Mouse (Mus musculus): ENCODE measurements around the gene Map4k5. TPM values are rescaled to one million over a fixed set of nuclear protein-coding genes. Genes with fewer than 3 reads are reported as not detected.
A peak's percentile ranks its signal among the peaks of the same experiment; 100 is the strongest.

Map4k5 gene
- total RNA-seq, 2 experiments from 2014 or later = 22.9 to 25.9 TPM

DNA sequence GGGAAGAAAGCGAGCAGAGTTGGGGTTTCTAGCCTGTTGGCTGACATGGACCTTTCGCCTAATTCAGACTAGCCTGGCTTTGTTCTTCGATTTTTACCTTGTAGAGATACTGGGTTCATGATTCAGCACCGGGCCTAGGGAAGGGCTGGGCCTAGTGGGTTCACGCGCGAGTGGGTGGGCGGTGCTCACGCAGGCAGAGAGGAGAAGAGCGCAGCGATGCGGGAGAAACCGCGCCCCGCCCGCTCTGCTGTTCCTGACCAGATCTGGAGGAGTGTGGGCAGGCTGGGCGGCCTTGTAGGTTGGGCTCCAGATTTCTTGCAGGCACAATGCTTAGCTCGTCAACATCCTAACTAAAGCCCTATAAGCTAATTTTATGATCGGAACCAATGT, 15.5 kb upstream of the Map4k5 start:
- TF ChIP-seq CTCF (IDR thresholded peaks at IDR 0.05) = no peak
- intact Hi-C loops (cut with DNase I) = no loop called here
- Histone ChIP-seq H3K4me3 (no peak overlapping the region), H3K27ac (no peak overlapping the region)
- no peak for DNase-seq

GRCm38 (mm10) chr12:69907667-69908510, 14.9 kb upstream of the Map4k5 start:
- DNase-seq = no peak
- no peak overlapping the region for H3K27ac ChIP-seq
- TF ChIP-seq CTCF (IDR thresholded peaks at IDR 0.05) = no peak
- peak overlapping the region; percentile 53 for H3K4me3 ChIP-seq
- intact Hi-C loops (cut with DNase I) = no loop called here

- Histone ChIP-seq H3K27ac (no peak overlapping the region), H3K4me3 (no peak overlapping the region)
- no peak for TF ChIP-seq CTCF (IDR thresholded peaks at IDR 0.05)
- DNase-seq = no peak
- intact Hi-C loops (cut with DNase I) = no loop called here
Observed at GRCm38 (mm10) chr12:69904991-69905390, 12.0 kb upstream of the Map4k5 start.

- no peak for TF ChIP-seq CTCF (IDR thresholded peaks at IDR 0.05)
- Histone ChIP-seq H3K4me3 (no peak overlapping the region), H3K27ac (no peak overlapping the region)
- no peak for DNase-seq
- intact Hi-C loops (cut with DNase I) = no loop called here
Observed at GRCm38 (mm10) chr12:69898119-69898518, 5.1 kb upstream of the Map4k5 start.

- no peak for TF ChIP-seq CTCF (IDR thresholded peaks at IDR 0.05)
- peak overlapping the region; percentile 53; the same call in 1 of the 2 replicates for H3K27ac ChIP-seq
- DNase-seq = no peak
- no peak overlapping the region for H3K4me3 ChIP-seq
- intact Hi-C loops (cut with DNase I) = loop anchor here (2.0 kb wide), 1 partner anchor 160 kb away; no protein-coding TSS in a partner anchor
Observed at GRCm38 (mm10) chr12:69895046-69895445, 2.0 kb upstream of the Map4k5 start.

- no peak overlapping the region; the same call in 1 of the 2 replicates for H3K4me3 ChIP-seq
- intact Hi-C loops (cut with DNase I) = loop anchor here (1.0 to 5.0 kb wide), 3 partner anchors 42 to 159 kb away; no protein-coding TSS in a partner anchor
- peak; percentile 35; the same call in 1 of the 2 replicates for TF ChIP-seq CTCF (IDR thresholded peaks at IDR 0.05)
- DNase-seq = no peak
- peak overlapping the region; percentile 99; the same call in 1 of the 2 replicates for H3K27ac ChIP-seq
Observed at GRCm38 (mm10) chr12:69893927-69894326, 927 bp upstream of the Map4k5 start.

DNA sequence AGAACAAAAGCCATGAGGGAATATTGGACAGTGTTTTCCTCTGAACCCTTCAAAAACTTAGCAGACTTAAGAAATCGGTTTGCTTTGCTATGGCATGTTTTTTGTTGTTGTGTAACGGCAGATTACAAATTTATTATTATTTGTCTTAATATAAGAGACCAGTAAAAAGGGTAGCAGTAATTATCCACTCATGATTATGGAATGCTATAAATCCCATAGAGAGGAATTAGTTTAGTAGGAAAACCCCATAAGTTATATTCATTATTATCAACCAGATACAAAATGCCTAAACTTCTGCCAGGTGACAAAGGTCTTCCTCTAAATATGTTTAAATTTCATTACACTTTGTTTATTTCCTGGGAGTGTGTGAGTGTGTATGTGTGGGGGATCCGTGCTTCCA, 1.3 kb downstream of the Map4k5 start:
- H3K4me3 ChIP-seq = peak overlapping the region; percentile 93
- H3K27ac ChIP-seq = peak overlapping the region; percentile 99
- no peak for TF ChIP-seq CTCF (IDR thresholded peaks at IDR 0.05)
- no peak for DNase-seq
- intact Hi-C loops (cut with DNase I) = loop anchor here (5.0 kb wide), 1 partner anchor 39 kb away; no protein-coding TSS in a partner anchor

GRCm38 (mm10) chr12:69890476-69890875, 2.5 kb downstream of the Map4k5 start:
- DNase-seq = no peak
- Histone ChIP-seq H3K27ac (peak overlapping the region; percentile 31; the same call in 1 of the 2 replicates), H3K4me3 (peak overlapping the region; percentile 93)
- TF ChIP-seq CTCF (IDR thresholded peaks at IDR 0.05) = no peak
- intact Hi-C loops (cut with DNase I) = loop anchor here (5.0 kb wide), 1 partner anchor 38 kb away; no protein-coding TSS in a partner anchor

- peak overlapping the region; percentile 31; the same call in 1 of the 2 replicates for H3K27ac ChIP-seq
- no peak for TF ChIP-seq CTCF (IDR thresholded peaks at IDR 0.05)
- no peak for DNase-seq
- H3K4me3 ChIP-seq = peak overlapping the region; percentile 93
- intact Hi-C loops (cut with DNase I) = loop anchor here (5.0 kb wide), 1 partner anchor 38 kb away; no protein-coding TSS in a partner anchor
Observed at GRCm38 (mm10) chr12:69890051-69890450, 2.9 kb downstream of the Map4k5 start.

DNA sequence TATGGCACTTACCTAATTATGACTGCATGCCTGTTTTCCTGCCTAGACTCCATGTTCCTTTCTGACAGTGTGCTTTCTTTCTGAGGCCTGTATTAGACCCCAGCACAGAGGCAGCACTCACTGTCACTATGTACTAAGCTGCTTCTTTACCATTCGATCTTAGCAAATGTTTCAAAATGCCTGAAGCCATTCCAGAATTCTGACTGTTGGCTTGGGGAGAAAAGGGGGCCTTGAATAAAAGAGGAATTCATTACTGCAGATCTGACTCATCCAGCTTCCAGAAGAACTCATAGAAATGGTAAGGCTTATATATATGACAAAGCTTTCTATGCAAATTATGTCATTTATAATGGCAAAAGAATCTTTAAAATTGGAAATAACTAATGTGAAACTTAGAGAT, 4.7 kb downstream of the Map4k5 start:
- Histone ChIP-seq H3K4me3 (no peak overlapping the region), H3K27ac (peak overlapping the region; percentile 20; the same call in 1 of the 2 replicates)
- no peak for DNase-seq
- intact Hi-C loops (cut with DNase I) = no loop called here
- TF ChIP-seq CTCF (IDR thresholded peaks at IDR 0.05) = no peak

GRCm38 (mm10) chr12:69887776-69888175, 5.2 kb downstream of the Map4k5 start:
- DNase-seq = no peak
- Histone ChIP-seq H3K4me3 (no peak overlapping the region), H3K27ac (peak overlapping the region; percentile 20; the same call in 1 of the 2 replicates)
- no peak for TF ChIP-seq CTCF (IDR thresholded peaks at IDR 0.05)
- intact Hi-C loops (cut with DNase I) = no loop called here

DNA sequence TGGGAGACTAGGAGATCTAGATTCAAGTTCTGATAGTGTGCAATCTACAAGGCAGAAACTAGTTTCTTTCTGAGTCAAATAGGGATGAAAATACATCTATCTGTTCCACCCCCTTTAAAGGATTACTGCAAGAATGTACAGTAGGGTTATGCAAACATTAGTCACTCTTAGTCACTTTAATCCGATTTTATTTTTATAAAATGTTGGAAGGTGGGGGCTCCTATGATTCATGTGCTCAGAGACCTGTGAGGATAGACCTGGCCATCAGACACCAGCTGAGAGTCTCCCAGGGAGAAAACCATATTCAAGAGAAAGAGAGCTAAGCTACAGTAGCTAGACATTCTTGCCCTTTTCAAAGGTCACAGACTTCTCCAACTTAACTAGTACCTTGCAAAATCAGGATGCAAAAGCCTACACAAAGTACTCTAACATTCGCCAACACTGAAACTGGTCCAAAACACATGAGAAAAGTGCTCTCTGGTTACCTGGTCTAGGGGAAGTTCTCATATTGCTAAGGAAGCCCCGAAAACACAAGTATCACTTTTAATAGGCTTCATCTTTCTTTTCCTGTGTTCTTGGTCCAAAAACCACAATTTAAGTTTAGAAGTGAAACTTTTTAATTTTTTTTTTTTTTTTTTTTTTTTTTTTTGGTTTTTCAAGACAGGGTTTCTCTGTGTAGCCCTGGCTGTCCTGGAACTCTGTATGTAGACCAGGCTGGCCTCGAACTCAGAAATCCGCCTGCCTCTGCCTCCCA, 7.7 kb downstream of the Map4k5 start:
- no peak for TF ChIP-seq CTCF (IDR thresholded peaks at IDR 0.05)
- Histone ChIP-seq H3K27ac (no peak overlapping the region), H3K4me3 (no peak overlapping the region)
- no peak for DNase-seq
- intact Hi-C loops (cut with DNase I) = no loop called here

DNA sequence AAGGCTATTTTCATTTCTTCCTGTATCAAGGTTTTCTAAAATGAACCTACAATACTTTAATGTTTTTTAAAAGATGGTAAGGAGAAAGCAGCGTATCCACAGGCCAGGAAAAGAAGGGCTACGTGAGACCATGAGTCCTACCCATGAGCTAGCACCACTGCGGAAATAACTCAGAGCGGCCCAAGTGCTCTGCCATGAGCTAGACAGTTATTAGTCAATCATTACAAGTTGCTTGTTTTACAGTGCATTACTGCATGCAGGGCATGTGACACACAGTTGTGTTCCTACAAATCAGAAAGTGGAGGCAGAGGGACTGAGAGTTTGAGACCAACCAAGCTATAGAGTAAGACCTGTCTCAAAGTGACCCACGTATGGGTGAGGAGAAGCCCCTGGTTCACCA, 8.9 kb downstream of the Map4k5 start:
- intact Hi-C loops (cut with DNase I) = no loop called here
- H3K27ac ChIP-seq = no peak overlapping the region
- H3K4me3 ChIP-seq = no peak overlapping the region
- no peak for TF ChIP-seq CTCF (IDR thresholded peaks at IDR 0.05)
- DNase-seq = no peak

Data from gastrocnemius, adult 2 months (tissue).